Mouse (Mus musculus): ENCODE measurements around the gene Adora1. TPM values are rescaled to one million over a fixed set of nuclear protein-coding genes. Genes with fewer than 3 reads are reported as not detected.
A peak's percentile ranks its signal among the peaks of the same experiment; 100 is the strongest.

Gene Adora1
- total RNA-seq, 2 experiments from 2014 or later: 70.4 to 83.0 TPM

- no peak for DNase-seq
Measured at GRCm38 (mm10) chr1:134152626-134153590, 82.3 kb downstream of the Adora1 start.

- peak; percentile 88 for DNase-seq
Measured at GRCm38 (mm10) chr1:134151655-134152412, 83.4 kb downstream of the Adora1 start.

- DNase-seq: no peak
Measured at GRCm38 (mm10) chr1:134150745-134151144, 84.5 kb downstream of the Adora1 start.

GRCm38 (mm10) chr1:134150076-134150475 is 85.2 kb downstream of the Adora1 start:
- DNase-seq: no peak

Other genes with a start within 250 kb of the Adora1 start
- 10 to 100 TPM; 17.4 to 22.2 TPM for gene Fmod, start 198.2 kb downstream of the Adora1 start, total RNA-seq (2021)
- gene Btg2, start 156.3 kb downstream of the Adora1 start, total RNA-seq (2021): 10 to 100 TPM; 32.4 to 58.1 TPM
- gene Chit1, start 124.2 kb downstream of the Adora1 start, total RNA-seq (2021): under 1 TPM in 1 of 2 experiments, not detected in 1; 0.15 TPM
- 1 to 10 TPM; 1.4 to 2.4 TPM for gene Chil1, start 53.3 kb downstream of the Adora1 start, total RNA-seq (2021)
- gene Mybph, start 42.0 kb downstream of the Adora1 start, total RNA-seq (2021): 1 to 10 TPM; 4.2 to 5.0 TPM
- gene Myog, start 54.6 kb upstream of the Adora1 start, total RNA-seq (2021): 1 to 10 TPM; 2.0 to 9.6 TPM
- 1 to 10 TPM; 1.5 to 3.0 TPM for gene Ppfia4, start 97.5 kb upstream of the Adora1 start, total RNA-seq (2021)
- 10 to 100 TPM; 39.9 to 48.3 TPM for gene Tmem183a, start 126.5 kb upstream of the Adora1 start, total RNA-seq (2021)
- gene 4933406M09Rik, start 150.5 kb upstream of the Adora1 start, total RNA-seq (2021): not detected
- gene Cyb5r1, start 170.1 kb upstream of the Adora1 start, total RNA-seq (2021): 10 to 100 TPM; 21.0 to 33.0 TPM
- 100 to 1,000 TPM; 114 to 116 TPM for gene Adipor1, start 179.9 kb upstream of the Adora1 start, total RNA-seq (2021)
- gene Klhl12, start 220.1 kb upstream of the Adora1 start, total RNA-seq (2021): 10 to 100 TPM; 16.4 to 22.3 TPM